23 mouse cellular contexts compared by ENCODE assay signal in the genomic region with DNA sequence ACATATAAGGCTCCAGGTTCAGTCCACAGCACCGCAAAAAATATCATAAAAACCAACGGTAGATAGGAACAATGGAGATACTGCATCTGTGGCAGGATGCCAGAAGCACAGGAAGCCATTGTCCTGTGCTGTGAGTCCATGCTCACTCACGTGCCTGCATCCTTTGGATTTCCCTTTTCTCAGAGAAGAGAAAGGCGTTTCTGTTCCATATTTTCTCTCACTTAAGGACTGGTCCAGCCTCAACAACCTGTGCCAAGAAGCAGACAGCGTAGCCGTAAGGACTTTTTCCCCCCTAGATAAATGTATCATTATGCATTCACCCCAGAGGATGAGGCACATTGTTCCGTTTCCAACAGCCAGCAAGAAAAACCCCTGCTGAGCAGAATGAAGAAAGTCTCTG.
"Had no signal": no experiment of that assay in that cellular context is flagged by ENCODE, and none has a peak within 500 bp of the region (broad histone marks: within the 10 kb centered on the region; RNA-seq: fewer than 3 reads in every experiment).

No protein-coding gene starts in this region.

- H3K9ac ChIP-seq: liver, embryonic 12.5 days; liver, embryonic 15.5 days; lung, embryonic 15.5 days; midbrain, embryonic 13.5 days; neural tube, embryonic 13.5 days; stomach, embryonic 15.5 days had no signal

- H3K4me2 ChIP-seq: liver, embryonic 12.5 days; liver, embryonic 15.5 days; lung, embryonic 15.5 days; midbrain, embryonic 13.5 days; neural tube, embryonic 13.5 days; stomach, embryonic 15.5 days had no signal

- DNase-seq: kidney, adult 18-20 months; kidney, postnatal 25 days; layer of hippocampus, adult 9-11 months; liver; lung, adult 18-20 months; lung, postnatal 10 days; lung, postnatal 36 days; right cerebral cortex, adult 18-20 months; right cerebral cortex, postnatal 14 days; right cerebral cortex, postnatal 4 days; thymus, postnatal 25 days had no signal

- H3K36me3 ChIP-seq: liver, embryonic 12.5 days; liver, embryonic 15.5 days; lung, embryonic 15.5 days; midbrain, embryonic 10.5 days; midbrain, embryonic 13.5 days; neural tube, embryonic 13.5 days; stomach, embryonic 15.5 days had no signal

- H3K9me3 ChIP-seq: liver, embryonic 12.5 days; liver, embryonic 15.5 days; lung, embryonic 15.5 days; midbrain, embryonic 10.5 days; midbrain, embryonic 13.5 days; neural tube, embryonic 13.5 days; stomach, embryonic 15.5 days had no signal

- ATAC-seq: liver, embryonic 12.5 days; midbrain, embryonic 13.5 days; midbrain, embryonic 16.5 days had no signal

- H3K4me3 ChIP-seq: layer of hippocampus, adult 2 months; liver, embryonic 12.5 days; liver, embryonic 15.5 days; lung, embryonic 15.5 days; megakaryocyte, embryonic 14.5 days; midbrain, embryonic 10.5 days; midbrain, embryonic 13.5 days; myocyte; neural tube, embryonic 13.5 days; stomach, embryonic 15.5 days had no signal

- H3K27ac ChIP-seq: kidney, postnatal 0 days; layer of hippocampus, adult 2 months; liver, embryonic 12.5 days; liver, embryonic 15.5 days; lung, embryonic 15.5 days; midbrain, embryonic 10.5 days; midbrain, embryonic 13.5 days; neural tube, embryonic 13.5 days; stomach, embryonic 15.5 days had no signal

- H3K4me1 ChIP-seq: liver, embryonic 12.5 days; liver, embryonic 15.5 days; lung, embryonic 15.5 days; stomach, embryonic 15.5 days had no signal

- H3K27me3 ChIP-seq: liver, embryonic 12.5 days; liver, embryonic 15.5 days; lung, embryonic 15.5 days; megakaryocyte, embryonic 14.5 days; neural tube, embryonic 13.5 days; stomach, embryonic 15.5 days had no signal
